Mouse (Mus musculus): Measurements from ENCODE around the gene Ier3.

- TF ChIP-seq CTCF (IDR thresholded peaks at IDR 0.05; ENCODE audit: borderline replicate concordance, control insufficient read depth, extremely low read depth, insufficient read depth, low read length, poor library complexity), result no peak
- no peak for TF ChIP-seq POLR2A (IDR thresholded peaks at IDR 0.05; ENCODE audit: control insufficient read depth, extremely low read depth, insufficient read depth, low read length, poor library complexity)
These were observed 41.8 kb upstream of the Ier3 start for GRCm38 (mm10) chr17:35779466-35780205.
